Mouse (Mus musculus) Patski (cell line): Measurements from ENCODE around the gene Zfp78. TPM values are rescaled to one million over a fixed set of nuclear protein-coding genes. Genes with fewer than 3 reads are reported as not detected.
"Not testable (repeated sequence)": the region's sequence is repeated elsewhere in the genome, so short reads cannot be mapped to it uniquely, and the experiment has no call there.

ENCODE experiments used
- ATAC-seq: fragments of 100-300 bp; one replicate; pipeline ENCODE4 v1.8.0; 2021
- CTCF ChIA-PET: fragments of 350-600 bp; sonication (Branson Sonifier 250); formaldehyde crosslinking; loops from one replicate; lab custom pipeline; 2022; ENCODE audit warnings: inconsistent platforms; lab: Charles Lee
- POLR2A ChIA-PET: fragments of 350-600 bp; sonication (Branson Sonifier 250); formaldehyde crosslinking; loops from one replicate; lab custom pipeline; 2022; ENCODE audit warnings: antibody characterized with exemption, inconsistent platforms; lab: Charles Lee
- DNase-seq: peaks from one replicate; pipeline ENCODE4 v3.0.0-alpha.2; 2011; ENCODE audit warnings: low read depth, low spot score
- H3K27me3 ChIP-seq: fragments of 371-371 bp; one replicate; pipeline ENCODE4 v1.5.1; 2021
- CTCF ChIP-seq: fragments of 100-300 bp; IDR thresholded peaks from one replicate; pipeline ENCODE4 v1.5.1; 2021
- in situ Hi-C: fragments of 300-500 bp; cut with MboI; formaldehyde crosslinking; loops from 3 replicates; pipeline ENCODE4 v1.11.1; 2018; ENCODE audit warnings: low pct_unique_long_range_greater_than_20kb, mixed read lengths
- polyA plus RNA-seq: library from polyadenylated mRNA; unstranded; gene quantifications from one replicate; pipeline ENCODE4 v1.2.3, GENCODE M21; 2021

Zfp78 gene
- polyA plus RNA-seq, 1 experiment from 2014 or later: 3.4 TPM

- ATAC-seq: no peak
- ChIA-PET POLR2A (interaction anchor here (0.6 kb wide), 1 partner anchor 14 kb away, joined by 5 read pairs; no protein-coding TSS in a partner anchor), CTCF (interaction anchor here (1.4 to 3.3 kb wide), 2 partner anchors 73 to 367 kb away, joined by 3 to 17 read pairs; no protein-coding TSS in a partner anchor)
- DNase-seq: no peak
- H3K27me3 ChIP-seq: no peaks in the 10 kb centered on the region
- TF ChIP-seq CTCF: no peak
- in situ Hi-C loops: loop anchor here (5.0 kb wide), 2 partner anchors 366 to 556 kb away; no protein-coding TSS in a partner anchor
Observed at GRCm38 (mm10) chr7:6361756-6362155, 1.3 kb upstream of the Zfp78 start.

- in situ Hi-C loops: loop anchor here (5.0 kb wide), 2 partner anchors 365 to 555 kb away; no protein-coding TSS in a partner anchor
- no peaks in the 10 kb centered on the region for H3K27me3 ChIP-seq
- peak; percentile 95 for DNase-seq
- peak; percentile 97 for ATAC-seq
- ChIA-PET POLR2A (interaction anchor here (0.6 kb wide), 1 partner anchor 15 kb away, joined by 5 read pairs; no protein-coding TSS in a partner anchor), CTCF (interaction anchor here (0.9 to 1.8 kb wide), 3 partner anchors 12 to 73 kb away, joined by 3 to 4 read pairs (median 4); no protein-coding TSS in a partner anchor)
- no peak for TF ChIP-seq CTCF
Observed at GRCm38 (mm10) chr7:6362268-6363046, 623 bp upstream of the Zfp78 start.

GRCm38 (mm10) chr7:6364761-6365160 lies 1.7 kb downstream of the Zfp78 start:
- DNase-seq (no peak), ATAC-seq (no peak)
- in situ Hi-C loops: loop anchor here (5.0 kb wide), 2 partner anchors 363 to 553 kb away; no protein-coding TSS in a partner anchor
- no peak for TF ChIP-seq CTCF
- H3K27me3 ChIP-seq: no peaks in the 10 kb centered on the region
- CTCF ChIA-PET: no interaction called here
- POLR2A ChIA-PET: no interaction called here

GRCm38 (mm10) chr7:6367185-6367584 lies 4.1 kb downstream of the Zfp78 start:
- ChIA-PET CTCF (interaction anchor here (1.8 kb wide), 1 partner anchor 9 kb away, joined by 4 read pairs; no protein-coding TSS in a partner anchor), POLR2A (interaction anchor here (0.6 kb wide), 1 partner anchor 429 kb away, joined by 5 read pairs; no protein-coding TSS in a partner anchor)
- ATAC-seq: no peak
- no peak for TF ChIP-seq CTCF
- in situ Hi-C loops: no loop called here
- no peak for DNase-seq
- no peaks in the 10 kb centered on the region for H3K27me3 ChIP-seq

GRCm38 (mm10) chr7:6368146-6368545 lies 5.1 kb downstream of the Zfp78 start:
- DNase-seq, H3K27me3 ChIP-seq, POLR2A ChIA-PET, in situ Hi-C loops, ATAC-seq: not testable (repeated sequence)
- CTCF ChIA-PET: interaction anchor here (1.8 kb wide), 1 partner anchor 8 kb away, joined by 4 read pairs; no protein-coding TSS in a partner anchor

GRCm38 (mm10) chr7:6369460-6369859 lies 6.4 kb downstream of the Zfp78 start:
- CTCF ChIA-PET: no interaction called here
- H3K27me3 ChIP-seq: no peaks in the 10 kb centered on the region
- POLR2A ChIA-PET: no interaction called here
- TF ChIP-seq CTCF: no peak
- in situ Hi-C loops: no loop called here
- ATAC-seq: no peak
- no peak for DNase-seq

GRCm38 (mm10) chr7:6372993-6373392 lies 9.9 kb downstream of the Zfp78 start:
- POLR2A ChIA-PET: no interaction called here
- H3K27me3 ChIP-seq: no peaks in the 10 kb centered on the region
- ATAC-seq: no peak
- in situ Hi-C loops: no loop called here
- DNase-seq: no peak
- CTCF ChIA-PET: no interaction called here
- no peak for TF ChIP-seq CTCF

GRCm38 (mm10) chr7:6378441-6378840 lies 15.4 kb downstream of the Zfp78 start:
- in situ Hi-C loops: no loop called here

GRCm38 (mm10) chr7:6381431-6381830 lies 18.4 kb downstream of the Zfp78 start:
- TF ChIP-seq CTCF: peak; percentile 55
- DNase-seq (no peak), ATAC-seq (no peak)
- POLR2A ChIA-PET: no interaction called here
- H3K27me3 ChIP-seq: no peaks in the 10 kb centered on the region
- in situ Hi-C loops: no loop called here
- CTCF ChIA-PET: interaction anchor here (1.6 kb wide), 1 partner anchor 22 kb away, joined by 3 read pairs; no protein-coding TSS in a partner anchor

More at GRCm38 (mm10) chr7:6378441-6378840, 15.4 kb downstream of the Zfp78 start:
- no peak for ATAC-seq
- ChIA-PET POLR2A (no interaction called here), CTCF (interaction anchor here (1.5 kb wide), 1 partner anchor 19 kb away, joined by 5 read pairs; no protein-coding TSS in a partner anchor)
- no peak for TF ChIP-seq CTCF
- no peak for DNase-seq
- H3K27me3 ChIP-seq: no peaks in the 10 kb centered on the region

GRCm38 (mm10) chr7:6383044-6383455 lies 20.0 kb downstream of the Zfp78 start, which contains the start of gene Zfp28:
Gene Zfp28 (plus strand): TSS chr7:6383295.
- POLR2A ChIA-PET: no interaction called here
- in situ Hi-C loops: no loop called here
- peak; percentile 97 for ATAC-seq
- TF ChIP-seq CTCF: no peak
- no peaks in the 10 kb centered on the region for H3K27me3 ChIP-seq
- peak; percentile 77 for DNase-seq
- CTCF ChIA-PET: no interaction called here

- POLR2A ChIA-PET: no interaction called here
- DNase-seq (no peak), ATAC-seq (no peak)
- no peaks in the 10 kb centered on the region for H3K27me3 ChIP-seq
- in situ Hi-C loops: no loop called here
- no peak for TF ChIP-seq CTCF
- CTCF ChIA-PET: interaction anchor here (0.7 kb wide), 1 partner anchor 25 kb away, joined by 3 read pairs; no protein-coding TSS in a partner anchor
Observed at GRCm38 (mm10) chr7:6384011-6384410, 20.9 kb downstream of the Zfp78 start.
